7 mouse cellular contexts compared by ENCODE assay signal in genomic region chr2:31472406-31473065, GRCm38 (mm10). TPM values are rescaled to one million over a fixed set of nuclear protein-coding genes. Genes with fewer than 3 reads are reported as not detected.
DNase-seq lines count a peak whose midpoint lies in the region; ATAC-seq and TF ChIP-seq lines count a peak whose summit lies in the region.

No protein-coding gene starts in this region.

- no peak overlapping the region for H3K27ac ChIP-seq in kidney, postnatal 0 days
- no peak overlapping the region for H3K27ac ChIP-seq in kidney, embryonic 14.5 days (ENCODE audit: low read depth, low read length)
- no peak overlapping the region for H3K27ac ChIP-seq in CH12.LX (ENCODE audit: insufficient read depth, low read depth)

- H3K27me3 ChIP-seq in kidney, postnatal 0 days (ENCODE audit: insufficient read depth, low read length), result no peaks in the 10 kb centered on the region
- peaks cover 11% of the 10 kb centered on the region for H3K27me3 ChIP-seq in kidney, embryonic 14.5 days (ENCODE audit: control insufficient read depth, insufficient read depth, low read length)
- H3K27me3 ChIP-seq in CH12.LX (replicated peaks), result no peaks in the 10 kb centered on the region

- 49% methylated on average over 10 of the region's 10 CpGs for WGBS in kidney, postnatal 0 days
- 56% methylated on average over 10 of the region's 10 CpGs for WGBS in kidney, embryonic 14.5 days

- no peaks in the 10 kb centered on the region for H3K36me3 ChIP-seq in kidney, postnatal 0 days (ENCODE audit: insufficient read depth, low read length)
- no peaks in the 10 kb centered on the region for H3K36me3 ChIP-seq in kidney, embryonic 14.5 days (ENCODE audit: control insufficient read depth, insufficient read depth, low read length)
- H3K36me3 ChIP-seq in CH12.LX (replicated peaks in 1 of 2; ENCODE audit: control insufficient read depth in 1 of 2, insufficient read depth in 1 of 2, low read length in 1 of 2), result peaks cover 0 to 43% of the 10 kb centered on the region in 2 experiments

- peak; percentile 84 for TF ChIP-seq CTCF in kidney, postnatal 0 days (IDR thresholded peaks at IDR 0.05; ENCODE audit: low read depth)
- peak; percentile 90 to 95 for TF ChIP-seq CTCF in CH12.LX (conservative IDR thresholded peaks at IDR 0.05 in 1 of 2, IDR thresholded peaks at IDR 0.05 in 1 of 2; ENCODE audit: low read depth in 2 of 2, low read length in 2 of 2)

- TF ChIP-seq RAD21 in CH12.LX (IDR thresholded peaks at IDR 0.05; ENCODE audit: low read depth, low read length), result peak; percentile 70

- peak; percentile 43 for DNase-seq in kidney, postnatal 0 days (ENCODE audit: low spot score)
- DNase-seq in CH12.LX (ENCODE audit: extremely low read depth) (peak; percentile 94), R1 (ENCODE audit: low read depth, low spot score) (peak; percentile 86)
- DNase-seq in kidney, postnatal 10 days, result peak; percentile 66
- peak; percentile 73 for DNase-seq in mesoderm, embryonic 11.5 days (ENCODE audit: low read depth, low spot score)
- DNase-seq in urinary bladder, postnatal 10 days (ENCODE audit: low spot score), result no peak

- no peaks in the 10 kb centered on the region for H3K79me2 ChIP-seq in CH12.LX (replicated peaks; ENCODE audit: control insufficient read depth, extremely low read depth, insufficient read depth, poor library complexity, severe bottlenecking)

- H3K9me3 ChIP-seq in kidney, postnatal 0 days (replicated peaks; ENCODE audit: low read length), result no peaks in the 10 kb centered on the region
- H3K9me3 ChIP-seq in kidney, embryonic 14.5 days (ENCODE audit: control insufficient read depth, low read length), result no peaks in the 10 kb centered on the region
- peaks cover 5% of the 10 kb centered on the region for H3K9me3 ChIP-seq in CH12.LX (replicated peaks; ENCODE audit: low read length)

- no peak overlapping the region for H3K4me3 ChIP-seq in kidney, postnatal 0 days (replicated peaks; ENCODE audit: low read depth, low read length)
- no peak overlapping the region for H3K4me3 ChIP-seq in kidney, embryonic 14.5 days (ENCODE audit: low read length)
- no peak overlapping the region for H3K4me3 ChIP-seq in CH12.LX (replicated peaks in 1 of 3; ENCODE audit: low read depth in 2 of 3, low read length in 2 of 3, poor library complexity in 1 of 3)

- ATAC-seq in kidney, postnatal 0 days (replicated peaks; ENCODE audit: low FRiP score, low read depth), result no peak
- no peak for ATAC-seq in kidney, embryonic 14.5 days (ENCODE audit: low FRiP score, low TSS enrichment)

- dilution Hi-C loops in CH12.LX (cut with MboI; ENCODE audit: extremely low pct_ligation_motif_present, extremely low pct_unique_long_range_greater_than_20kb, low sequenced_read_pairs), result no loop called here

- H3K4me2 ChIP-seq in kidney, postnatal 0 days (ENCODE audit: low read length), result 0 out of 2 replicates have a peak overlapping the region, but pooled peaks have one; percentile 0
- no peak overlapping the region for H3K4me2 ChIP-seq in kidney, embryonic 14.5 days (replicated peaks; ENCODE audit: low read depth, low read length)
- no peak overlapping the region for H3K4me2 ChIP-seq in CH12.LX (ENCODE audit: insufficient read depth, low read depth, poor library complexity, severe bottlenecking)

- peak; percentile 61 for TF ChIP-seq EP300 in CH12.LX (IDR thresholded peaks at IDR 0.05; ENCODE audit: low read length)

- in situ Hi-C loops in CH12.LX (cut with MboI; ENCODE audit: low pct_ligation_motif_present, low pct_unique_long_range_greater_than_20kb, low sequenced_read_pairs), result loop anchor here (5.0 to 25.0 kb wide), 2 partner anchors 40 to 410 kb away; no protein-coding TSS in a partner anchor

- 0 out of 2 replicates have a peak, but pooled peaks have one; percentile 10 for TF ChIP-seq POLR2A in CH12.LX (IDR thresholded peaks at IDR 0.05; ENCODE audit: low read depth, low read length)

- H3K4me1 ChIP-seq in kidney, postnatal 0 days (replicated peaks; ENCODE audit: insufficient read depth, low read length), result peaks cover 13% of the 10 kb centered on the region; the same call in 1 of the 2 replicates
- H3K4me1 ChIP-seq in kidney, embryonic 14.5 days (ENCODE audit: control insufficient read depth, insufficient read depth, low read length), result peaks cover 5% of the 10 kb centered on the region; the same call in 1 of the 2 replicates
- H3K4me1 ChIP-seq in CH12.LX (ENCODE audit: control insufficient read depth in 1 of 2, insufficient read depth in 2 of 2), result peaks cover 16 to 82% of the 10 kb centered on the region in 2 experiments

- H3K9ac ChIP-seq in kidney, postnatal 0 days (ENCODE audit: low read depth, low read length), result no peak overlapping the region
- no peak overlapping the region for H3K9ac ChIP-seq in kidney, embryonic 14.5 days (ENCODE audit: low read depth, low read length)
- no peak overlapping the region for H3K9ac ChIP-seq in CH12.LX (ENCODE audit: insufficient read depth, low read depth)

TF ChIP-seq in CH12.LX, 34 proteins besides CTCF, POLR2A, EP300 and RAD21:
- TF ChIP-seq SMC3 (IDR thresholded peaks at IDR 0.05; ENCODE audit: low read depth, low read length), result peak; percentile 91
- TF ChIP-seq NELFE (IDR thresholded peaks at IDR 0.05; ENCODE audit: low read depth, low read length), result no peak
- TF ChIP-seq ZC3H11A (IDR thresholded peaks at IDR 0.05; ENCODE audit: low read depth, low read length), result peak; percentile 25; the same call in 1 of the 2 replicates
- TF ChIP-seq HCFC1 (IDR thresholded peaks at IDR 0.05; ENCODE audit: low read depth, low read length), result no peak
- peak; percentile 33; the same call in 1 of the 2 replicates for TF ChIP-seq MEF2A (IDR thresholded peaks at IDR 0.05; ENCODE audit: borderline replicate concordance, low read depth, low read length)
- no peak for TF ChIP-seq JUND (conservative IDR thresholded peaks at IDR 0.05; ENCODE audit: low read depth, low read length)
- TF ChIP-seq NRF1 (IDR thresholded peaks at IDR 0.05; ENCODE audit: low read depth, low read length), result no peak
- no peak for TF ChIP-seq E2F4 (IDR thresholded peaks at IDR 0.05; ENCODE audit: insufficient replicate concordance, low read depth, low read length)
- no peak for TF ChIP-seq JUN (IDR thresholded peaks at IDR 0.05; ENCODE audit: insufficient read depth, low read depth, low read length)
- no peak for TF ChIP-seq TBP (conservative IDR thresholded peaks at IDR 0.05; ENCODE audit: low read depth, low read length)
- no peak for TF ChIP-seq ZMIZ1 (IDR thresholded peaks at IDR 0.05; ENCODE audit: low read depth, low read length)
- no peak for TF ChIP-seq MAFK (IDR thresholded peaks at IDR 0.05; ENCODE audit: insufficient replicate concordance, low read length)
- TF ChIP-seq ZKSCAN1 (IDR thresholded peaks at IDR 0.05; ENCODE audit: borderline replicate concordance, low read depth, low read length), result no peak
- no peak for TF ChIP-seq KAT2A (IDR thresholded peaks at IDR 0.05; ENCODE audit: insufficient replicate concordance, low read length)
- no peak for TF ChIP-seq MAZ (IDR thresholded peaks at IDR 0.05; ENCODE audit: low read depth, low read length)
- TF ChIP-seq SIN3A (IDR thresholded peaks at IDR 0.05; ENCODE audit: low read length), result peak; percentile 74
- no peak for TF ChIP-seq ETS1 (conservative IDR thresholded peaks at IDR 0.05; ENCODE audit: low read depth, low read length)
- no peak for TF ChIP-seq GABPA (IDR thresholded peaks at IDR 0.05; ENCODE audit: insufficient replicate concordance, low read depth, low read length)
- peak; percentile 90 for TF ChIP-seq IRF4 (IDR thresholded peaks at IDR 0.05; ENCODE audit: low read depth, low read length)

RNA-seq across cellular contexts. Expression of gene Ass1, which starts 2.5 kb away (rescaled TPM):
- 319 and 427 TPM in 2 replicates for polyA plus RNA-seq in kidney, postnatal 0 days (2015; fragmentation: Nextera tagmentation; extraction: Ambion mirVana)
- 13.8 and 20.3 TPM in 2 replicates for polyA plus RNA-seq in kidney, embryonic 14.5 days (2014; fragmentation: Nextera tagmentation; extraction: Ambion mirVana)
- total RNA-seq in CH12.LX (2012; rRNA removed) (45.1 and 64.4 TPM in 2 replicates), CH12.LX (2014; rRNA removed) (87.8 and 97.4 TPM in 2 replicates)
- polyA plus RNA-seq in CH12.LX (2012; ENCODE audit: insufficient read length, low read depth), result 204 and 211 TPM in 2 replicates
